Mouse (Mus musculus): ENCODE data around the gene Adgrf3.

DNA sequence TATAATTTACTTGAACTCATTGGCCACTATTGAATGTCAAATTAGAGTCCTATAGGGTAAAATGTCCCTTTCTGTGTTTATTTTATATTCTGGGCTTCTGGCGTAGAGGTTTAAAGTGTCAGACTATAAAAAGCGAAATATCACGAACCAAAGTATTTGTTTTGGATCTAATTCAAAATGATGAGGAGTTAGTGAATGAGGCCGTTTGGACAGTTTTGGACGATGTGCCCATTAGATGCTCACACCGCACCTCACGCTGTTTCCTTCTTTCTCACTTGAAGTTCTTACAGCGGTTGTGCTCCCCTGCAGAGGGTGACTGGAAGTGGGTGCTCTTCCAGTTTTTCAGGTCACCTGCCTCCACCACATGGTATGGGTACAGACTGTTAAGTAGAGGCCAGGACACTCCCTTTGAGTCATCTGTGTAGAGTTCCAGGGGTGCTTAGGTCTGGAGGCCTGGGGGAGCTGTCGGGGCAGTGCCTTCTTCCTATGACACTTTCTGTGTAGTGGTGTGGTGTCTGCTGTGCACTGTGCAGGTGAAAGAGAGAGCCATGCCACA lies 40.4 kb upstream of the Adgrf3 start:
- TF ChIP-seq GATA1 (IDR thresholded peaks at IDR 0.05; ENCODE audit: borderline replicate concordance, low read length) (no peak), FLI1 (IDR thresholded peaks at IDR 0.05; ENCODE audit: low read length) (no peak)
